Mouse (Mus musculus) left cerebral cortex, postnatal 10 days (tissue): ENCODE measurements around the gene Abhd14b. TPM values are rescaled to one million over a fixed set of nuclear protein-coding genes. Genes with fewer than 3 reads are reported as not detected.

Experiments
- DNase-seq, 2 experiments: peaks; one replicate each; pipeline ENCODE4 v3.0.0; 2021 to 2022; ENCODE audit warnings: low spot score in 2 of 2, mixed read lengths in 1 of 2; ENCODE audit errors: extremely low spot score in 1 of 2
- intact Hi-C: fragments of 180-260 bp; cut with DNase I; formaldehyde crosslinking; loops from one replicate; pipeline ENCODE4 v1.15.1; 2025
- total RNA-seq, 2 experiments: library from RNA; stranded (reverse); gene quantifications; 2 replicates each; pipeline ENCODE4 v1.2.3; 2021

Abhd14b gene
- total RNA-seq, 2 experiments from 2014 or later: 9.7 to 10.3 TPM

GRCm38 (mm10) chr9:106470991-106471750 lies 23.9 kb downstream of the Abhd14b start:
- peak in 1 of 2 experiments; percentile 23 for DNase-seq
- intact Hi-C loops: no loop called here

- intact Hi-C loops: no loop called here
- peak in 1 of 2 experiments; percentile 90 for DNase-seq
Observed at GRCm38 (mm10) chr9:106471892-106472291, 24.6 kb downstream of the Abhd14b start.

GRCm38 (mm10) chr9:106472321-106472720 lies 25.1 kb downstream of the Abhd14b start:
- intact Hi-C loops: no loop called here
- DNase-seq: peak in 1 of 2 experiments; percentile 24

DNA sequence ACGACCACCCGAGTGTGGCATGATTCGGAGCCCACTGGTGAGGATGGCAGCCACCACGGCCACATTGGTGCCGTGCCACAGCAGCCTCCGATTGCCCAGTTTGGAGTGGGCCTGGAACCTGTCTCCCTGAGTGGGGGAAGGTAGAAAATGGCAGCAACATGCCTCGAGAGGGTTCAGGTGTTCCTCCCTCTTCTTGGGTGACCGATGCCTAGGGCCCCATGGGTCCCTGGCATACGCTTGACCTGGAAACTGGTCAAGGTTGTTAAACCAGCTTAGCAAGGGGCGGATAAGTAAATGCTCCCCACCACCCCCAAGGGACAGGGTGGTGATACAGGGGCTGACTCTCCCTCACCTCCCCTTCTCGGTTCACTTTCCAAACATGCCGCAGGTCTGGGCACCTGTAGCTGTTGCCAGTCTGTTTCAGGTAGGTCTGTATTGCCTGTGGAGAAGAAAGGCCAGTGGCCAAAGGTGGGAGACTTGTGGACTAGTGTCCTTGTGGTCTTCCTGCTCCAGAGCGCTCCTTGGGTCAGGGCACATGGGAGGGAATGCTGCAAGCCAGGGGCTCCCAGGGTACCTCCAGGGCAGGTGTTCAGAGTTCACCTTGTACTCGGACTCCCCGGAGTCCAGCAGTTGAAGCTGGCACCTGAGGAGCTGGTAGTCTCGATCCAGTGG lies 26.0 kb downstream of the Abhd14b start:
- intact Hi-C loops: no loop called here
- peak in 1 of 2 experiments; percentile 34 for DNase-seq

- DNase-seq: peak in 1 of 2 experiments; percentile 35
- intact Hi-C loops: no loop called here
Observed at GRCm38 (mm10) chr9:106473753-106474105, 26.5 kb downstream of the Abhd14b start.

DNA sequence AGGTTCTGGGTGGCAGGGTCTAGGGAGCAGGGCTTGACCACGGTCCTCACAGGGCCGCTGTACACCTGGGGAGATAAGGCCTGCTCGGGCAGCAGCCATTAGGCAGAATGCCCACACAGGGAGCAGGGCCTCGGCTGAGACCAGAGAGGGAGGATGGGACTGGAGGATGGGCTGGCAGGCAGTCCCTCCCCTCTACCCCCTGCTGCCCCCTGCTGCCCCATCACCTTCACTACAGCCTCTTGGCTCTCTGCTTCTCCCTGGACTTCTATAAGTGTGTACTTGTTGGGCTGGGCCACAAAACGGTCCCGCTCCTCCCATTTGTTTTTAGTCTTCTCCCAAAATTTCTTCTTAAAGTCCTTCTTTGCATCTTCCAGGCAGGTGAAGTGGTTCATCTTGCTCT lies 27.2 kb downstream of the Abhd14b start:
- intact Hi-C loops: no loop called here
- DNase-seq: peak in 1 of 2 experiments; percentile 84

DNA sequence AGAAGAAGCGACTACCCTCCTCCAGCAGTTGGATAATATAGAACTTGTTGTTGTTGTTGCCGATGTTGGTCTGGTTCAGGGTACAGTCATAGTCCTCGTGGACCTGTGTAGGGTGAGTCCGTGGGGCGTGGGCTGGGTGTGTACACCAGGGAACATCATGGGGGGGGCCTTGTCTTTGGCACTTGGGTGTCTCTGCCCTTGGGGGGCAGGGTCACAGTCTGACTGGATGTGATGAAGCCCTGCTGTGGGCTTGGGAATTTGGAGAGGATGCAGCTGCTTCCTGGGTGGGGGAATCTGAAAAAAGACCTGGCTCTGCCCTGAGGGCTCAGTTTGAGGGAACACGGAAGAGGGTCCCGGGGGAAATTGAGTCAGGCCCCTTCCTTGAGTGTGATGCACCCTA lies 27.8 kb downstream of the Abhd14b start:
- DNase-seq: peak in 1 of 2 experiments; percentile 70
- intact Hi-C loops: no loop called here

DNA sequence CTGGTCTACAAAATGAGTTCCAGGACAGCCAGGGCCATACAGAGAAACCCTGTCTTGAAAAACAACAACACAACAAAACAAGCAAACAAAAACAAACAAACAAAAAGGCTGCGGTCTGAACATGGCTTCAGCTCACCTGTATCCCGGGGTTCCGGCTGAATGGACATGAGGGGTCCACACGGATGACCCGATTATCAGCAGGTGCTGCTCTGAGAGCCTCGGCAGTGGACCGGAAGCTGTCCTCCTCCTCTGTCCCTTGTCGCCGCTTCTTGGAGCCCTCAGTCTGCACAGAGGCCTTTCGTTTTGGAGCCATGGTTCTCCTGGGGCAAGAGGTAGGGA lies 28.4 kb downstream of the Abhd14b start, which contains the start of gene Rrp9:
Gene Rrp9 (plus strand): TSS at position 301 of the 339 bp plus-strand sequence.
- peak in 1 of 2 experiments; percentile 38 for DNase-seq
- intact Hi-C loops: no loop called here

DNA sequence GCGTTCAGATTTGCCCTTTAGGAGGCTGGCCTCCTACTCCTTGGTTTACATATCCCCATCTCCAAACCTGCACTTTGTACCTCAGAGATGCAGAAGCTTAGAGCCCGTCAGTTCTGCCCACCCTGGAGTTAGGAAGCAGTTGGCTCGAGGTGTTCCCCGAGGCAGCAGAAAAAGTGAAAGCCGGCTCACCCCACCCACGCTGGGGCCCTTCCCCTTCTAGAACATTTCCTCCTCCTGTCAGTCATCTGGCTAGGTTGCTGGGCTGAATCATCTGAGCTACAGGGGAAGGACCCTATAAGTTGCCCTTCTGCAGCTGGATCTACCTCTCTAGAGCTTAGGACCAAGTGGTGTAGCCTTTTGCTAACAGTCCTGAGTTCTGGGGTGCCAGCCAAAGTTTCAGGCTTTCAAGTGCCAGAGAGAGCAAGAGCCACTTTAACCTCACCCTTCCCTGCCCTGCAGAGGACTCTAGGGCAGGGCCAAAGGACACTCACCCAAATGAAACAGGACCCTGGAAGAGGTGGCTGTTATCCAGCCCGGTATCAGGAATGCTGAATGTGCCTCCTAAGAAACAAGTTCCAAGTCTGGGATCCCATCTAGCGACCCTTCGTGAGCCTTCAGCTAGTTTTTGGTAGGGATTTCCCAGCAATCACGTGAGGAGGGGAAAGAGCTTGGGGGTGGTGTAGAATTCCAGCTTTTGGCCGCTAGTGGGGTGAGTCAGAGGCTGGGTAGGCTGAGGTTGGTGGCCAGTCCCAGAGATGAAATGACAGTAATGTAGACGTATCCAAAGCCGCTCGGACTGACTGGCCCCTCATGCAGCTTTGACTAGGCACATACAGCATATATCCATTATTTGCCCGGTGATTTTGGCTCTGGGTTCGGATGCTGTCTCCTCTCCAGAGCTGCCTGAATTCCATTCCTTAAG lies 29.0 kb downstream of the Abhd14b start:
- intact Hi-C loops: no loop called here
- peak in 1 of 2 experiments; percentile 61 for DNase-seq

DNA sequence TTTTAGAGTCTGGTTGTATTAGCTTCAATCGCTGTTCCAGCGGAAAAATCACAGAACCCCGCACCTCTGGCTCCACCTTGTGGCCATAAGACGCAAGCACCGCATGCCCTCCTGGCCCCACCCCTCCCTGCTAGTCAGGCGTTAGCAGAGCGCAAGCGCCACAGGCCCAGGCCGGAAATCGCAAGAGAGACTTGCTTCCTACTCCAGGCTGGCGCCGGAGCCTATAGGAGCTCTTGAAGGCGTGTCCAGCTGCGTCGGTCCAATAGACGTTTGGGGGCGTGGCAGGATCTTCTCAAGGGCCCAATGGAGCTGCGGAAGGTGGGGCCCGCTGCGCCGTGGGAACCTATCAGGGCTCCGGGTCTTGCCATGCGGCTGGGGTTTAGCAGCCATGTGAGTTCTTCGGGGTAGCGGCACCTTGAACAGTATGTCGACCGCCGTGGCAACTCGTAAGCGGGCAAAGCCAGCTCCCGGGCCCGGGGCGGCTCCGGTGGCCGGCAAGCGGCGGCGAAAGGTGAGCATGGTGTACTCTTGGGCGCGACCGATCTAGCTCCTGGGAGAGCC lies 29.7 kb downstream of the Abhd14b start, which contains the start of gene Parp3:
Gene Parp3 (minus strand): TSS at position 26 of the 561 bp plus-strand sequence.
- peak; percentile 100 for DNase-seq
- intact Hi-C loops: no loop called here

GRCm38 (mm10) chr9:106477649-106478048 lies 30.4 kb downstream of the Abhd14b start:
- intact Hi-C loops: no loop called here
- DNase-seq: peak in 1 of 2 experiments; percentile 13

- DNase-seq: peak in 1 of 2 experiments; percentile 7
- intact Hi-C loops: no loop called here
Observed at GRCm38 (mm10) chr9:106478101-106478500, 30.8 kb downstream of the Abhd14b start.

GRCm38 (mm10) chr9:106480541-106480940 lies 33.3 kb downstream of the Abhd14b start:
- DNase-seq: peak in 1 of 2 experiments; percentile 13
- intact Hi-C loops: no loop called here

GRCm38 (mm10) chr9:106481075-106481474 lies 33.8 kb downstream of the Abhd14b start:
- peak in 1 of 2 experiments; percentile 22 for DNase-seq
- intact Hi-C loops: no loop called here

DNA sequence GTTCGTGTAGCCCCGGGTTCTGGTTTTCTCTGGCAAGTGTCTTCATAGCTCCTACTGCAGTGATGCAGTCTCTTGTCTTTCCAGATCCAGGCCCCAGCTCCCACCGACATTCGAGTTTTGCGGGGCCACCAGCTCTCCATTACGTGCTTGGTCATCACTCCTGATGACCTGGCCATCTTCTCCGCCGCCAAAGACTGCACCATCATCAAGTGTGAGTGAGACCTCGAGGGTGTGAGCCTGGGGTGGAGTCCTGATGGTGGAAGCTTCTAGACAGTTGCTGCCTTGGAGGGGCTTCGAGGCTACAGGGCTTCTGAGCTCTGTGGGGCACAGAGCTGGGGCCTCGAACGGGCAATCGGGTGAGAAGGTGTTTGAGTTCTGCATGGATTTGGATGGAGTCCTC lies 34.4 kb downstream of the Abhd14b start:
- DNase-seq: peak in 1 of 2 experiments; percentile 19

GRCm38 (mm10) chr9:106482578-106483115 lies 35.4 kb downstream of the Abhd14b start:
- peak in 1 of 2 experiments; percentile 21 for DNase-seq
- intact Hi-C loops: no loop called here

More for the DNA sequence above, 34.4 kb downstream of the Abhd14b start:
- intact Hi-C loops: no loop called here

GRCm38 (mm10) chr9:106483136-106483535 lies 35.9 kb downstream of the Abhd14b start:
- intact Hi-C loops: no loop called here
- no peak for DNase-seq

DNA sequence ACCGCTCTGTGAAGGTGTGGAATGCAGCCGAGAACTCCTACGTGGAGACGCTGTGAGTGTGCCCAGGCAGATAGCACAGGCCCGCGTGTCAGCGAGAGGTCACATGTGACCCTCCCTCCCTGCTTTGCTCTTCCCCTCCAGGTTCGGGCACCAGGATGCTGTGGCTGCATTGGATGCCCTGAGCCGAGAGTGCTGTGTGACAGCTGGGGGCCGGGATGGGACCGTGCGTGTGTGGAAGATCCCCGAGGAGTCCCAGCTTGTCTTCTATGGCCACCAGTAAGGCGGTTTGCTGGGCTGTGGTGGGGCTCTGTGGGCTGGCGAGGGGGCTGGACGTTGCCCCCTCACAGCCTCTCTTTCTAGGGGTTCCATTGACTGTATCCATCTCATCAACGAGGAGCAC lies 36.3 kb downstream of the Abhd14b start:
- intact Hi-C loops: no loop called here
- DNase-seq: peak in 1 of 2 experiments; percentile 20
